Mouse (Mus musculus): ENCODE data around the gene Astn1.

DNA sequence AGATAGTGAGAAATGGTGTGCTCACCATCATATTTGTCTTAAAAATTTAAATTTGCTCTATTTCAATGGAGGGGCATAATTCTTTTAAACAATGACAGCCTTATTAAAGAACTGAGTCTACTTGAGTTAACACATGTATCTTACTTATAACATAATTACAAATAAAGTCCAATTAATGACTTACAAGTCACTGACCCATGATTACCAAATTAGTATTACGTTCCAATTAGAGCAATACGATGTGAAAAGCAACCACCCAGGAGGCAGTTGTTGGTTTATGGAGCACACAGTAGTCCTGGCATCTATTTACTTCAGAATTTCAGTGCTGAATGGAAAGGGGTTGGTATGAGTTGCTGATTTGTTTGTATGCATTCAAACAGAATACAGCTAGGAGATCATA, 237.4 kb downstream of the Astn1 start:
- TF ChIP-seq CTCF (IDR thresholded peaks at IDR 0.05; ENCODE audit: insufficient read depth, low read length) (no peak), POLR2A (IDR thresholded peaks at IDR 0.05; ENCODE audit: borderline replicate concordance, extremely low read depth, low read depth, low read length) (no peak)

Measured in lung, adult 2 months (tissue).